Mouse (Mus musculus) frontal cortex, postnatal 36 days (tissue): ENCODE data around the gene Imp3.
"Not testable (repeated sequence)": the region's sequence is repeated elsewhere in the genome, so short reads cannot be mapped to it uniquely, and the experiment has no call there.

ENCODE experiments used
- DNase-seq, 2 experiments: peaks; one replicate each; pipeline ENCODE4 v3.0.0; 2022; ENCODE audit warnings: low spot score in 2 of 2

The Imp3 gene

DNA sequence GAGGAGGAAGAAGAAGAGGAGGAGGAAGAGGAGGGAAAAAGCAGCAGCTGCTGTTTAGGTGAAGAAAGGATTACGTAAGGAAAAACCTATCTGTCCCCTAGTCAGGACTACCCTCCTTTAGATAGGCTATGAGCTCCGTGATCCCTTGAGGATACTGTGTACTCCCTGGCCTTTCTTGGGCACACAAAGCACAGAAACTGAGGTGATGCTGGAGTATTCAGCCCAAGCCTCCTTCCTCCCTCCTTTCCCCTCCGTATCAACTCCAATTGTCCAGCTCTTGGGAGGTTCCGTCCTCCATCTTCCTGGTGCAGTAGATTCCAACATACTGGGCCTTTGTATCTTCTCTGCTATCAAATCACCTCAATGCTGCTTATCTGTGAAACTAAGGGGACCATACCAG lies 14.5 kb upstream of the Imp3 start:
- DNase-seq = no peak

DNA sequence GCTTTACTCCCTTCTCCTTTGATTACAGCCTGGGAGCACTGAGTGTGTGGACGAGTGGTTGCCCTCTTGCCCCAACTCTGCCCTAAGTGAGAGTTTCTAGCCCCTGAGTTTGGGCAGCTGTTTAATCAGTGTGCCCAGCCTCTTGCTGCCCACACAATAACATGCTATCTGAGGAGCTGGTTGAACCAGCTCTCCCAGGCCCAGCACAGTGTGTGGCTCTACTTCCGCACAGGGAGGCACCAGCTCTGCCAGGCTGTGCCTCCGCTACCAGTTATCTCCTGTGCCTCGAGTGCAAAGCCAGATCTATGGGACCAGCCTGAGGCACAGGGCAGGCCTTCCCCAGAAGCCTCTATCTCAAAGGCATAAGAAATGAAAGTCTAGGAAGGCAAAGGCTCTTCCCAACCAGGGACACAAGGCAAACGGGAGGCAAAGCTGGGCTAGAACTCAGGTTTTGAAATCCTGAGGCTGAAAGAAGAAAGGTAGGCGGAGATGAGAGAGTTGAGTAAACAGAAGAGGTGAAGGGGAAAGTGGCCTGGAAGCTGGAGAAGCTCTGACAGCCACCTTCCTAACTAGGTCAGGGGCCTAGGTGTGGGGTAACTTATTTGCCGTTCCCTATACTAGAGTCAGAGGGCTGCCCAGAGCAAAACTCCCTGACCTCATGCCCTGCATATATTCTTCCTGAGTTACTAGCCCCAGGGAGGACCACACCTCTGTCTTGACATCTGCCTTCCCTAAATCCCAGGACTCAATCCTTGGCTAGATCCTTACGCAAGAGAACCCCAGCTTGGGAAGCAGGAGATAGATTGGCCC lies 13.2 kb upstream of the Imp3 start:
- no peak for DNase-seq

DNA sequence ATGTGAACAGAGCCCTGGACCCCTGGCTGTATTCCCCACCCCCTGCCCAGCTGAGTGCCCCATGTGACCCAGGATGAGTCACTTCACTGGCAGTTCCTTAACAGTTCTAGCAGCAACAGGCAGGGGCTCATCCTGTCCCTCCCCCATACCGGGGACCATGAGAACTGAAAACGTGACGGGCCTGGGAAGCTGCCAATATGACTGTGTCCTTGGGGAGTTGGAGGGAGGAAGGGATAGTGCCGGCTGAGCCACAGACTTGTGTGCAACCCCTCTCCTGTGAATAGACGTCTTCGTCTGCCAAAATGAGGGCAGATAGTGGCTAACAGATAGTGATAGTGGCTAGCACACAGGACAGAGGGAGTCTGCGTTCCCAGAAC lies 12.6 kb upstream of the Imp3 start:
- peak in 1 of 2 experiments; percentile 23 for DNase-seq

DNA sequence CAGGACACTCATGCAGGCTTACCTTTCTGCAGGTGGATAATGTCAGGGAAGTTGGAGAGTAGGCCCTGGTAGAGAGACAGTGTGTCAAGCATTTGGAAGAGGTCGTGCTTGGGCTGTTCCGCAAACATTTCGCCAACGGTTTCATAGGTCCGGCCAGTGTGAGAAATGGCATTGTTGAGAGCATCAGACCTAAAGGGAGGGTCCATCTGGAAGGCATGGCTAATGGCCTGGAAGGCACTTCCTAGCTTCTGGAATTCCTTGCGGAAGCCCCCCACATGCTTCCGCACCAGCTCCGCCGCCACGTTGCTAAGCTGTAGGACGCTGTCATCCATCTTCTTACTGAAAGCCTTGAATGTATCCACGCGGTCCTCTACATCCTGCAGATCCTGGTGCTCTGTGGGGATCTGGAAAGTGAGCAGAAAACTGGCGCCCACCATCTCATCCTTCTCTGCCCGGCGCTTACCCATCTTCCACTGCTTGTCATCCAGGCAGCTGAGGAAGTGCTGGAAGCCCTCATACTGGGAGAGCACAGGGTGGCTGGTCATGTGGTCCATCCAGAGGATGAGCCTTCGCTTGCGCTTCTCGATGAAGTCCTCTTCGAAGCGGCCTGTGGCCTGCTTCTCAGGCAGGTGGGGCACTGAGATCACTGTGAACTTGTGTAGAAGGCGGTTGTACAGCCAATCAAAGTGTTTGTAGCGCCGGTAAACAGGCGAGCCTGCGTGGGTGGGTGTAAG lies 11.8 kb upstream of the Imp3 start:
- DNase-seq = no peak

DNA sequence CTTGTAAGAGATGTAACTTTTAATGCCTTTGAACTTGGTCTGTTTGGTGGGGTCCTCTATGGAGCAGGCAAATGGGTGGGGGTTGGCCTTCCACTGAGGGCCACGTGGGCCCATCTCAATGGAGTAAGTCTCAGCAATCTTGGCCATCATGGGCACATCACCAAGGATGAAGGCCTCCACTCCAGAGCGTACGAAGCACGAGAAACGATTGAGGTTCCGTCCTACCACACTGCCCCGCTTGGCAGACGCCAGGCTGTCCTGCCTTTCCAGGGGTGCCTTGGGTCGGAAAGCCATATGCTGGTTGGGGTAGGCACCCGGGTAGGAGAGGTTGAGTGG lies 11.3 kb upstream of the Imp3 start:
- no peak for DNase-seq

DNA sequence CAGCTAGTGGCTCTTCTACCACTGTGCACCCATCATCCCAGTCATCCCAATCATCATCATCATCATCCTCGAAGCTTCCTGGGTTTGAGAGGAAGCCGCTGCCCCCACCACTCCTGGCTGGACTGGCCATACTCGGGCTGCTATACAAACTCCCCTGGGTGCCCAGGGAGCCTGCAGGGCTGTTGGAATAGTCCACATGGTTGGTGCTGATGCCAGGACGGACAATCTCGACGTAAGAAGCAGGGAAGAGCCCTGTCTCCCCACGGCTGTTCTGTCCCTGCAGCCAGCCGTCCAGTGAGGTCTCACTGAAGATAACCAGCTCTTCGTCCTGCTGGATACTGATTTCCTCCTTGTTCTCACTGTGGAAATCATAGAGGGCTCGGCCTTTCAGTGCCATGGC lies 10.9 kb upstream of the Imp3 start:
- DNase-seq = no peak

DNA sequence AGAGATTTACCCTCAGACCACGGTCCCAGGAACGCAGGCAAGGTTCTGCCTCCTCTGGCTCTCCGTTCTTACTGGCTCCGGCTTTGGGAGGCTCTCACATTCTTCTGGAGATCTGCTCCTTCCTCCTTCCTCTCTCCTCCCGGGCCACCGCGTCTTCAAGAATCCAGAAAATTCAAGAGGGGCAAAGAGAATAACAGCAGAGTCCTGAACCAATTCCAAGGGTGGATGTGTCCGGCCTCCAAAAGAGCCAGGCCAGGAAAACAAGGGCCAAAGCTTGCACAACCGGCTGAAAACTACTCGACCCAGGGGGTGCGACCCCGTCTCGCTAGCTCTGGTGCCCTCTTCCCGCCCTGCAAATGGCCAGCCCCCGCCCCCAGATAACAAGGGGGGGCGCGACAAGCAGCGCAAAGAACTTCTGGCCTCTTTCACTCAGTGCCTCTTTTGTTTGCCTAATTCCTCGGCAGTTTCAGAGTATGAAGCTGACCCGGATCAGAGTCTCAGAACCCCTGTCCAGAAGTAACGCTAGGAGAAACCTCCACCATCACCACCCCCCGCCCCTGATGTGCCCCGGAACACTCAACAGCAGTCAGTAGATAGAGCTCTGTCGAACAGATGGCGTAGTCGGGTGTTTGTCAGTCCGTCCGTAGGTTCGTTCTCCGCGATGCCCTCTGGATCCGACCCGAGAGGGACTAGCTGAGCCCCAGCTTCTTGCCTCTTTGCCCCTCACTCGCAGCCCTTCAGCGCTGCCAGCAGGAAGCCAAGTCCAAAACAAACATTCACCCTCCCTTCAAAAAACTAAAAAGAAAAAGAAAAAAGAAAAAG lies 9.9 kb upstream of the Imp3 start:
- no peak for DNase-seq

DNA sequence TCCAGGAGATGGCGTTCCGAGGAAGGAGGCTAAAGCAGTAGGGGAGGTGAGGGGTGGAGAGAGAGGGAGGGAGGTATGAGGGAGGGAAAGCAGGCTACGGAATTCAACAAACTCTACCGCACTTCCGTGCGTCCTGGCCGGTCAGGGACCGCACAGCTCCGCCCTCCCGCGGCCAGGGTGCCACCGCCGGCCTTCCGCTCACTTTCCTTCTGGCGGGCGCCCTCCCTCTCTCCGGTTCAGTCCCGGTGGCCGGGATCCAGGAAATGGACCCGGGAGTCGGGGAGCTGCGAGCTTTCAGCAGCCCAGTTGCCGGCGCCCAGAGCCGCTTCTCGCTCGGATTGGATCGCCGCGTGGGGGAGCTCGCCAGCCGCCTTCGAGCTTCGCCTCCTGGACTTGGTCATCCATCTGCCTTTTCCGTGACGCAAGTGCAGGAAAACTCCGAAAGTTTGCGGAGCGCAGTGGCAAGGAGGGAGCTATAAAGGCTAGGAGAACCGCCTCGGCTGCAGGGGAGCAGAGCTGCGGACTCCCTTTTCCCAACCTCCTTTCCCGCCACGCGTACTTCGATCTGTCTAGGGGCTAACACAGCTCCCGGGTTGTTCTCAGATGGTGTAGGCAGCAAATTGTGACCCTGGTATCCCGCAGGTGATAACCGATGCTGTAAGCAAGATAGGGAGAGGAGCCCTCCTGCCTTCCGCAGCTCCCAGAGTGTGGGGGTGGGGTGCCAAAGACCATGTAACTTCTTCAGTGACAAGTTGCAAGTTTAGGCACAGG lies 9.0 kb upstream of the Imp3 start, which contains the start of gene Snx33:
TSS of gene Snx33 (minus strand) at position 331 of the 771 bp plus-strand sequence.
- peak; percentile 87 to 88 for DNase-seq

DNA sequence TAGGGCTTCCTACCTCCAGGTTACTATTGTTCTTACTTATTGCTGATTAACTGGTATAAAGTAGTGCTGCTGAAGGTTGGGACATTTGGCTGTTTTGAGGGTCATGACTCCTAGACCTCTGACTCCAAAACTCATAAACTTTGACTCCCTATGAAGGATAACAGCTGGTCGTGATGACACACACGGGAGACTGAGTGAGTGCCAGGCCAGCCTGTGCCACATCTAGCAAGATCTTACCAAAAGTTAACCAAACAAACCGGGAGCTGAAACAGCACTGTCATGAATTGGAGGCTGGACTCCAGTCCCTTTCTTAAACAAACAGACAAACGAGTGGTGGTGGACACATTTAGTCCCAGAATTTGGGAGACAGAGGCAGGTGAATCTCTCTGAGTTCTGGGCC lies 7.8 kb upstream of the Imp3 start:
- DNase-seq = no peak

DNA sequence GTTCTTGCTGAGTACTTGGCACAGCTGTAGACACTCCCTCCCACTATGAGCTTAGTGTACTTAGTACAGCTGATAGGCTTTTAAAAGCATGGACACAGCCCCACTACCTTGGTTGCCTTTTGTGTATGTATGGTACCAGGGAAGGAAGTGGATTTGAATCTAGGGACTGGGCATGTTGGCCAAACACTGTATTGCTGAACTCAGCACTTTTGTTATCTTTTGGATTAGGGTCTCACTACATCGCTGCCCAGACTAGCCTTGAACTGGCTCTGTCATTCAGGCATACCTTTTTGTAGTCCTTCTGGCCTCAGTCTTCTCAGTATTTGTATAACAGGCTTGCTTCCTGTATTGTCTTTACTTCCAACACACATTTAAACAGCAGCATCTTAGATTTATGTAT lies 6.7 kb upstream of the Imp3 start:
- no peak for DNase-seq

DNA sequence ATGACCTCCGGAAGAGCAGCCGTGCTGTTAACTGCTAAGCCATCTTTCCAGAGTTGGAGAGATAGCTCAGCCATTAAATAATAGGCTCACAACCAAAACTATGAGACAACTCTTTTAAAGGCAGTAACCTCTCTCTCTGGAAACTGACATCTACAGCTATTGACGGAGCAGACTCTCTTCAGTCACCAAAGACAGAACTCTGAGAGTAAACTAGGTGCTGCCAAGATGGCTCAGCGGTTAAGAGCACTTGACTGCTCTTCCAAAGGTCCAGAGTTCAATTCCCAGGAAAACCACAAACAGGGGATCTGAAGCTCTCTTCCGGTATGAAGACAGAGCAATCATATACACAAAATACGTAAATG lies 433 bp upstream of the Imp3 start:
- no peak for DNase-seq

DNA sequence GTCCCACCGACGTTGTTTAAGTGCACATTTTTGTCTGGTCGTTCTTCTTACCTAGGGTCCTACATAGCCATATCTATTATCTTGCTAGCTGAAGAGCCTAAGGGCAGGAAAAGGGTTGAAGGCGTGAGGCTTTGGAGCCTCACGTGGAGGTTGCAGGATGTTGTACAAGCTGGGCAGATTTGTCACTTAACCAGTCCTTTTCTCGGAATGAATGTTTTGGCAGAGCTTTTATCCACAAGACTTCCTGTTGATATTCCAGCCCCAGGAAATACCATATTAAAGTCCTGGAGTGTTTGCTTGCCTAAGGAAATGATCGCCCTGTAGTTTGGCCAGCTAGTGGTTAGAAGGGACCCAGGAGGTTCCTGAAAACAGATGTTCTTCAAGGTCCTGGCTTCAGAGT lies 1.1 kb downstream of the Imp3 start:
- DNase-seq = no peak

DNA sequence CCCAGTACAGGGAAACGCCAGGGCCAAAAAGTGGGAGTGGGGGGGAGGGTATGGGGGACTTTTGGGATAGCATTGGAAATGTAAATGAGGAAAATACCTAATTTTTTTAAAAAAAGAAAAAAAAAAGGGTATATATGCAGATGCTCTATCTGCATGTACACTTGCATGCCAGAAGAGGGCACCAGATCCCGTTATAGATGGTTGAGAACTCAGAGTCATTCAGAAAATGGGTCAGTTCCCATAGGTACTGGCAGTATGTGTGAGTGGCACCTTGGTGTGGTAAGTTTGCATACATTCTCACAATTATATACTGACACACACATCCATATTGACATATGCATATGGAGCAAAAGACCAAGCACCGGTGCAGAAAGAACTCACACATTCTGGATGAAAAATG lies 10.2 kb downstream of the Imp3 start:
- DNase-seq = peak; percentile 29 to 52

DNA sequence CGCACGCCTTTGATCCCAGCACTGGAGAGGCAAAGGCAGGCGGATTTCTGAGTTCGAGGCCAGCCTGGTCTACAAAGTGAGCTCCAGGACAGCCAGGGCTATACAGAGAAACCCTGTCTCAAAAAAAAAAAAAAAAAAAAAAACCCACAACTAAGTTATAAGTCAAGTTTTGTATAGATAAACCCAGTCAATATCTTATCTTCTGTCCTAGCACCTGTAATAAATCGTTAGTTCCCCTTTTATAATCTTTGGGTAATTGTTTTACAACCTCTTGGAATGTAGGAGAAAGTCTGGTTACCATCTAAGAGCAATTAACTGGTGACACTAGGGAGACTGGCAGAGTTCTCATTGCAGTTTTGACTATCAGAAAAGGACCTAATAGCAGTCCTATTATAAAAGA lies 11.4 kb downstream of the Imp3 start:
- DNase-seq = not testable (repeated sequence)

DNA sequence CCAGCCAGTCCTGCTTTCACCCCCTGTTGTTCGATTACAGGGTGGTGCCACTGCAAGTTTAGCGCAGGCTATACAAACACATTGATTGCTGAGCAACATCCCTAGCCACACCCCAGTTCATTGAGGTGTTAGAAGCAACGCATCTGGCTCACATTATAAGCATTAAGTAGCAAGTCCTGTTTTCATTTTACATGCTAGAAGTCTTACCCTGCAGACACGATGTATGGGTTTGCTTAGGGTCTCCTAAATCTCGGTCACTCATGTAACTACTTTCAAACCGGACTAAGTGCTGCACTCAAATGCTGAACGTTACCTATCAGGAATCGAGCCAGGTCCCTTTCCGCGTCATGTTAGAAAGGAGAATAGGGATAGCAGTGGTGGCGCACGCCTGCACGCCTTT lies 12.5 kb downstream of the Imp3 start:
- DNase-seq = no peak

DNA sequence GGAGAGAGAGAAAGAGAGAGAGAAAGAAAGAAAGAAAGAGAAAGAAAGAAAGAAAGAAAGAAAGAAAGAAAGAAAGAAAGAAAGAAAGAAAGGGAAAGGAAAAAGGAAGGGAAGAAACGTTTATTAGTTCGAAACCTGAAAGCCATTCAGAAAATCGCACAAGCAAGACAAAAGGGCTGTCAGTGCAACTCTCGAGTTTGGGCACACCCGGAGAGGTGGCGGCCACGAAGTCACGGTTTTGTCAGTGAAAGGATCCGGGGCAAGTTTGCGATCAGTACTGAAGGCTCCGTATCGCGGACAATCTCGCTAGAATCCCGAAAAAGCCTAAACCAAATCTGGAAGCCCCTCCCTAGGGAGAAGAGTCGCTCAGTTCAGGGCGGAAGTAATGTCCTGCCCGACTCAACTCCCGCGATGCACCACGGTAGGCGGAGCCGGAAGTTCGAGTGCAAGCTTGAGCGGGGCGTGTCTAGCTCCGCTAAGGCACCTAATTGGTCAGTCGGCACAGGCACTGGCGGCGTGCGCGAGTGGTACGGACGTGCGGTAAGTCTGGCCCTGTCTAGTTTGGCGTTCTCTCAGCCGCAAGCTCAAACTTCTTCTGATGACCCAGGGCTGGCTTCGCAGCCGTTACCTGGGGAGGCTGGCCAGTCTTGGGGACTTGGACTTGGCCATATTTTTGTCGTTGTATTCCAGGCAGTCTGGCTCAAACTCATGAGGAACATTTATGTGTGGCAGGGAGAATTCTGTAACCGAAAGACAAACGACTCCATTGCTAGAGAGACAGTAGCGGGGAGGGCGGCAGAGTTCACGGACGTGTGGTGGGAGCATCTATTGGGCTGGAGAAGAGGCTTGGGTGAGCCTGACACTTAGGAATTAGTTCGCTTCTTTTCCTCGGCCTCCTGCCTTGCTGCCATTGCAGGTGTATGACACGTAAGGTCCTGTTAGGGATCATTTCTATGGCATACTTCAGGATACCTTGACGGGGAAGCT lies 13.4 kb downstream of the Imp3 start, which contains the start of gene Snupn:
TSS of gene Snupn (plus strand) at position 465 of the 987 bp plus-strand sequence.
- peak; percentile 95 to 97 for DNase-seq

DNA sequence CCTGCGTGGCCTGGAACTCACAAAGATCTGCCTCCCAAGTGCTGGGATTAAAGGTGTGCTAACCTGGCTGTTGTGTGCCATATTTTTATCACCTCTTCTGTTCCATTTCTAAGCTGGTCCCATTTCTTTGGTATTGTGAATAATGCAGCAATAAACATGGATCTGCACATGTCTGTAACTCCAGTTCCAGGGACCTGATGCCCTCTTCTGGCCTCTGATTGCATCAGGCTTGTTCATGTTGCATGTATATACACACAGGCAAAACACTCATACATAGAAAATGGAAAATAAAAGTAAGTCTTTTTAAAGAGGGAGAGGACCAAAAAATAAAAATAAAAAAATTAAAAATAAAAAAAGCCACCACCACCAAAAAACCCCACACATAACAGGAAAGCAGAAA lies 16.3 kb downstream of the Imp3 start:
- DNase-seq = no peak

DNA sequence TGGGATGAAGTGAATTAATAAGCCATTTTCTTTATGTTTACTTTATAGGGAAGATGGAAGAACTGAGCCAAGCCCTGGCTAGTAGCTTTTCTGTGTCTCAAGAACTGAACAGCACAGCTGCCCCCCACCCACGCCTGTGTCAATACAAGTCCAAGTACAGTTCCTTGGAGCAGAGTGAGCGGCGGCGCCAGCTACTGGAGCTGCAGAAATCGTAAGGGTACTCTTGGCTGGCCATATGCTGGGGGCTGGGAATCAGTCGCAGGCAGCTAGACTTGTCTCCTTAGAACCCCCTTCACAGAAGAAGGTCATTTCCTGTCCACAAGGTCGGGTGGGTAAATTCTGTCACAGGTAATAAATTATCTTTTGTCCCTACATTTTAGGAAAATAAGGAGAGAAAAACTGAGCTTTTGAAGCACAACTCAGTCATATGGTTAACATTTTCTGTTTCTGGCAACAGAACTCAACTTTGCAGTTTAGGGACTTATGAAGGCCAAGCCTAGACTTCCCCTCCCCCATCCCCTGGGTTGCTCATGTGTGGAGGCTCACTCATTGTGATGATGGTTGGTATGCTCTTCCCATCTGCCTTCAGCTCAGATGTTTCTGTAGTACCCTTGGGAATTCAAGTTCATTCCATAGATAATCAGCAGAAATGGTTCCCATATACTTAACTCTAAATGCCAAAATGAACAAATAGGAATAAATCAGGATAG lies 19.8 kb downstream of the Imp3 start:
- no peak for DNase-seq

DNA sequence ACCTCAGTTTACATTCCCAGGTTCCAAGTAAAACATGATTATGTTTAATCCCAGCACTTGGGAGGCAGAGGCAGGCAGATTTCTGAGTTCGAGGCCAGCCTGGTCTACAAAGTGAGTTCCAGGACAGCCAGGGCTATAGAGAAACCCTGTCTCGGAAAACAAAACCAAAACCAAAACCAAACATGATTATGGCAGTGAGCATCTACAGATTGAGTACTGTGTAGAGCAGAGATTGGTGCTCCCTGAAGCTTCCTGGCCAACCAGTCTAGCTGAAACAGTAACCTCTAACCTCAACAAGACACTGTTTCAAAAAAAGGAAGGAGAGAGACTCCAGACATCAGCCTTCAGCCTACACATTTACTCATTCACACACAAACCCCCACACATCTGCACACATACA lies 21.4 kb downstream of the Imp3 start:
- no peak for DNase-seq

DNA sequence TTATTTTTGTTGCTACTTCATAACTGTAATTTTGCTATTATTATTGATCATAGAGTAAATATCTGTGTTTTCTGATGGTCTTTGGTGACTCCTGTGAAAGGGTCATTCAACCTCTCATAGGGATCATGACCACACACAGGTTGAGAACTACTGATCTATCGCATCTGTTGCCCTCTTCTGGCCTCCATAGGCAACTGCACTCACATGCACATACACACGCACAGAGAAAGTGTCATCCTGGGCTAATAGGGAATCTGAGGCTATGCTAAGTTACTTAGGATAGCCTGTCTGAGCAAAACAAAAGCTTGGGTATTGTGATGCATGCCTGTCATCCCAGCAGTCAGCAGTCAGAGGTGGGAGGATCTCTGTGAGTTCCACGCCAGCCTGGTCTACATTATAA lies 24.3 kb downstream of the Imp3 start:
- no peak for DNase-seq
